Mouse (Mus musculus): Measurements from ENCODE around the gene Pdpn. TPM values are rescaled to one million over a fixed set of nuclear protein-coding genes. Genes with fewer than 3 reads are reported as not detected.

The Pdpn gene
- total RNA-seq, 2 experiments from 2014 or later: 5.8 to 8.3 TPM

- intact Hi-C loops (cut with DNase I): no loop called here
- DNase-seq: no peak
Measured at GRCm38 (mm10) chr4:143248050-143248449, 51.3 kb downstream of the Pdpn start.

DNA sequence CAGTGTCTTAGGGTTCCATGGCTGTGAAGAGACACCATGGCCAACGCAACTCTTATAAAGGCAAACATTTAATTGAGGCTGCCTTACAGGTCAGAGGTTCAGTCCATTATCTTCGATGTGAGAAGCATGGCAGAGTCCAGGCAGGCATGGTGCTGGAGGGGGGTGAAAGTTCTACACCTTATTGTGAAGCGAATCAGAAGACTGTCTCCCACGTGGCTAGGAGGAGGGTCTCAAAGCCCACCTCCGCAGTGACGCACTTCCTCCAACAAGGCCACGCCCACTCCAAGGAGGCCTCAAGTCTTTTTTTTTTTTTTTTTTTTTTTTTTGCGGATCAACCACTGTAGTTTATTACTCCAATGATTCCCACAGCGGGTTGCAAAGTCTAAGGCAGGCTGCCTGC is 58.1 kb downstream of the Pdpn start:
- intact Hi-C loops (cut with DNase I): no loop called here

GRCm38 (mm10) chr4:143239615-143240201 is 59.7 kb downstream of the Pdpn start:
- intact Hi-C loops (cut with DNase I): no loop called here
- no peak for DNase-seq

More for the DNA sequence above, 58.1 kb downstream of the Pdpn start:
- no peak for DNase-seq

DNA sequence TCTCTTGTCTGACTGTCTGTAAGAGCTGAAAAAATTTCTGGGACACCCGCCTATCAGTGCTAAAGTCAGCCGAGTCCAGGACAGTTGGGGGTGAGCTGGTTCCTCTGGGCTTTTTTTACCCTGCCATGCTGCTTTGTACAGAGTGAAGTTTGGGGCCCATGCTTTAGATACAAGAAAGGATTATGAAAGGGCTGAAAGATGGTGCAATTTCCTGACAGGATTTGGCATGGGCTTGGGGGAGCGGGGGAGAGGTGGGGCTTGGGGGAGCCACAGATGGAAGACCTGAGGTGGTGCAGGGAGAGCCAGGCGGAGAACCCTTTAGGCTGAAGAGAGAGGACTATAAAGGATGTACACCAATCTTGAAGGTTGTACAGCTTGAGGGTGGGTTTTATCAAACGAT is 60.2 kb downstream of the Pdpn start:
- intact Hi-C loops (cut with DNase I): no loop called here
- DNase-seq: no peak

DNA sequence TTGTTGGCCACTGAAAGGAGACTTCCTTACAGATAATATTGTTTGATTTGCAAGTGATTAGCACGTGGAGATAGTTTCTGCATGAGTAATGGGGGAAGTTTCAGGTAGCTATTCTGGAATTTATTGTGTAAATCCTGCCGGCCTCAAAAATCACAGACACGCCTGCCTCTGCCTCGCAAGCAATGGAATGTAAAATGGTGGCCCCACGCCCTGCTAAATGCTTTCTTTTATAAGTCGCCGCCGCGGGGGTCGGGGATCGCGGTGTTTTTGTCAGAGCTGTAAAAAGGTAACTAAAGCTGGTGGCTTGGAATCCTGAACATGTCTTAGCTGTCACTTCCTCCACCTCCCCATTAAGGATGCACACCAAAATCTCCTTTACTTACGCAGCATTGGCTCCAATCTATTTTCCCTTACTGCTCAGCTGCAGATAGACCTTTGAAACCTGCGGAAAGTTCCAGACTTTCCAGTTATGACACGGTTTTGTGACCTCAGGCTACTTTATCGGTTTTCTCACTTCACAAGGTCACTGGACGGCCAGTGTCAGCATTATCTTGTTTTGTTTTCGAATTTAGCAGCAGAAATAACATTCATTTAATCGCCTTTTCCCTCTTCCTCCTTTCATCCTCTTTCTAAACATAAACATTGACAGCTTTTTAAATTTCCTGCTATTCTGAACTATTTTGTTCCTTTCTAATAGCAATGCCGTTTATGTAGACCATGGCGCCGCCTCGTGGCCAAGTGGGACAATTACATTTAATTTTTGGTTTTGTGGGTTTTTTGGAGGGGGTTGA is 60.9 kb downstream of the Pdpn start:
- DNase-seq: peak; percentile 42 to 67
- intact Hi-C loops (cut with DNase I): loop anchor here (1.0 kb wide), 2 partner anchors 125 to 211 kb away; no protein-coding TSS in a partner anchor

- intact Hi-C loops (cut with DNase I): no loop called here
- no peak for DNase-seq
Measured at GRCm38 (mm10) chr4:143231790-143232422, 67.5 kb downstream of the Pdpn start.

- intact Hi-C loops (cut with DNase I): no loop called here
- DNase-seq: no peak
Measured at GRCm38 (mm10) chr4:143231110-143231509, 68.3 kb downstream of the Pdpn start.

- no peak for DNase-seq
- intact Hi-C loops (cut with DNase I): no loop called here
Measured at GRCm38 (mm10) chr4:143227976-143228375, 71.4 kb downstream of the Pdpn start.

DNA sequence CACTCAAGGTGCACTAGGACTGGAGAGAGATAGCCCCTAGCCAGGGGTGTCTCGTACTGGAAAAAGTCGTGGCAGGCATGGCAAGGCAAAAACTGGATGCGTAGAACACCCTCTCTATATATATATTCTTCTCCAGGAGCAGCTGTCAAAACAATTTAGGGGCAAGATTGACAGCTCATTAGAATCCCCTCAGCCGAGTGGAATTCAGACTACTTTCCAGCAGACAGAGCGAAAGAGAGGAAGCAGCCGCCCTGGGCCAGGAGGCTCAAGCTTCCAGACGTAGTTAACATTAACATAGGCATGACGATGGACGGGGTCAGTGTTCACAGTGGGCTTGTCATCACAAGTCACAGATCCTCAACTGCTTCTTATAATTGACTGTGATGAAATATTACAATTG is 73.5 kb downstream of the Pdpn start:
- intact Hi-C loops (cut with DNase I): no loop called here

DNA sequence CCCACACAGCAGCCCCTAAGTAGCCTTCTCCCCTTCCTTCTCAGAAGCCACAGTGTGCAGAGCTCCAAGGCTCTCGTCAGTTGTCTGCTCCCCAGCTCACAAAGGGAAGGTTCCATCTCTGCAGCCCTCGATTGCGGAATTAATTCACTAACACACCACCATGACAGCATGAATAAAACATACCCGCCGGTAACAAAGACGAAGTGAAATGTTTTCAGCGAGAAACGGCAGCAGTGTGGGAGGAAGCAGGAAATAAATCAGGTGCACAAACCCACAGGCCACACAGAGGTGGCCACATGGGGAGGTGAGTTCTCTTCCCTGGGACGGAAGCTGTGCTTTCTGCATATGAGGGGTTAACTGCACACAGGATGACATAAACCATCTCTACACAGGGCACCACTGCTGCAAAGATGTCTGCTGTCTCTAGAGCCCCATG is 80.0 kb downstream of the Pdpn start:
- intact Hi-C loops (cut with DNase I): no loop called here
- no peak for DNase-seq

More for the DNA sequence above, 73.5 kb downstream of the Pdpn start:
- no peak for DNase-seq

GRCm38 (mm10) chr4:143218858-143219257 is 80.5 kb downstream of the Pdpn start:
- intact Hi-C loops (cut with DNase I): no loop called here
- DNase-seq: no peak

Other genes starting within 250 kb of the Pdpn start
- 10 to 100 TPM; 18.9 to 22.0 TPM for gene Prdm2, start 86.6 kb downstream of the Pdpn start, total RNA-seq (2021)
- under 1 TPM in 1 of 2 experiments, not detected in 1; 0.14 TPM for gene Lrrc38, start 50.2 kb upstream of the Pdpn start, total RNA-seq (2021)
- not detected for gene Pramel1, start 94.9 kb upstream of the Pdpn start, total RNA-seq (2021)
- gene Pramef8, start 112.9 kb upstream of the Pdpn start, total RNA-seq (2021): 10 to 100 TPM in 1 of 2 experiments, 1 to 10 TPM in 1; 9.9 to 11.5 TPM
- not detected for gene Oog4, start 150.8 kb upstream of the Pdpn start, total RNA-seq (2021)
- gene Gm13043, start 211.8 kb upstream of the Pdpn start, total RNA-seq (2021): not detected
- not detected for gene Gm13040, start 236.4 kb upstream of the Pdpn start, total RNA-seq (2021)